Mouse (Mus musculus) E14TG2a.4 (cell line): ENCODE data around the gene Igfbp6.

Source experiments
- H3K27me3 ChIP-seq: 2 replicates; pipeline ENCODE4 v1.6.1; 2014; ENCODE audit warnings: low read length, control low read depth; ENCODE audit not compliant: insufficient read depth
- H3K36me3 ChIP-seq: 2 replicates; pipeline ENCODE4 v1.6.1; 2014; ENCODE audit warnings: low read length, control low read depth; ENCODE audit not compliant: insufficient read depth
- H3K4me1 ChIP-seq: replicated peaks from 2 replicates; pipeline ENCODE4 v1.6.1; 2014; ENCODE audit warnings: low read depth, low read length, control low read depth
- H3K4me3 ChIP-seq: replicated peaks from 2 replicates; pipeline ENCODE4 v1.5.1; 2014; ENCODE audit warnings: mild to moderate bottlenecking, low read length
- H3K9me3 ChIP-seq: 2 replicates; pipeline ENCODE4 v1.6.1; 2014; ENCODE audit warnings: low read length, control low read depth
- CTCF ChIP-seq: conservative IDR thresholded peaks from 2 replicates; pipeline ENCODE4 v1.5.1; 2014; ENCODE audit warnings: low read length
- NANOG ChIP-seq: IDR thresholded peaks from 2 replicates; pipeline ENCODE4 v1.6.1; 2014; ENCODE audit warnings: borderline replicate concordance, low read length, mixed read lengths
- POU5F1 ChIP-seq: IDR thresholded peaks from 2 replicates; pipeline ENCODE4 v1.6.1; 2014; ENCODE audit warnings: low read length, borderline replicate concordance

Igfbp6 gene

DNA sequence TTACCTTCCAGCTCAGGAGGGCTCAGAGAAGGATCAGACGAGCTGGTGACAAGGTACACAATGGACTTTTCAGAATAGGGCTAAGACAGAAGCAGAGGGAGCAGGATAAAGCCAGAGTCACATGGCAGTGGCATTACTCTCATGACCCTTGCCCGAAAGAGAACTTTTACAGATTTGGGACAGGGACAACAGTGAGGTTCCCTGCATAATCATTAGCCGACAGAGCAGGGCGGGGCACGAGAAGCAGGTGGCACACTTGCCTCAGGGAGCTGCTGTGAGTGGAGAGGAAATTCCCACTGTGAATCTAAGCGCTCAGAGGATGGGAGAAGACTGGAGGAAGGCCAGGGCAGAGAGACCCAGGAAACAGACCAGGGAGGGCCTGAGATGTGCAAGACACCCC lies 44.7 kb downstream of the Igfbp6 start:
- TF ChIP-seq NANOG: no peak
- no peak for TF ChIP-seq POU5F1
- TF ChIP-seq CTCF: no peak
- Histone ChIP-seq H3K4me1 (peaks cover 80% of the 10 kb centered on the region), H3K9me3 (no peaks in the 10 kb centered on the region), H3K4me3 (peak overlapping the region; percentile 37; the same call in 1 of the 2 replicates), H3K36me3 (peaks cover 67% of the 10 kb centered on the region), H3K27me3 (no peaks in the 10 kb centered on the region)

DNA sequence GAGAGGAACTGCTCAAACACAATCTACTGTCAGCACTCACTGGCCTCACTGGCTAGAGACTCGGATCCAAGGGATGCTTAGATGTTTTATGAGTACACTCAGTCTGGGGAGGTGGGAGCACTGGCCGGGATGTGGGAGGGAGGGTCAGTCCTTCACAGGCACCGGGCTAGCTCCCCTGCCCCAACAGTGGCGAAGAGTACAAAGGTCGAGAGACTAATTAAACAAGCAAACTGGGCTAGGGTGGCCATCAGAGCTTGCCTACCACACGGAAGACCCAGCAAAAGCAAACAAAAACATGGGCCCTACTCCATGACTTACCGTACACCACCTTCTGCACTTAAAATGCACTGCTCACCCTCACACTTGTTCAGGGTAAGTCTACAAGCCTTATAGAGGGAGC lies 47.5 kb downstream of the Igfbp6 start:
- TF ChIP-seq POU5F1 (no peak), CTCF (no peak), NANOG (no peak)
- Histone ChIP-seq H3K36me3 (peaks cover 55% of the 10 kb centered on the region), H3K4me3 (0 out of 2 replicates have a peak overlapping the region, but pooled peaks have one; percentile 14), H3K4me1 (peaks cover 88% of the 10 kb centered on the region), H3K9me3 (no peaks in the 10 kb centered on the region), H3K27me3 (no peaks in the 10 kb centered on the region)

DNA sequence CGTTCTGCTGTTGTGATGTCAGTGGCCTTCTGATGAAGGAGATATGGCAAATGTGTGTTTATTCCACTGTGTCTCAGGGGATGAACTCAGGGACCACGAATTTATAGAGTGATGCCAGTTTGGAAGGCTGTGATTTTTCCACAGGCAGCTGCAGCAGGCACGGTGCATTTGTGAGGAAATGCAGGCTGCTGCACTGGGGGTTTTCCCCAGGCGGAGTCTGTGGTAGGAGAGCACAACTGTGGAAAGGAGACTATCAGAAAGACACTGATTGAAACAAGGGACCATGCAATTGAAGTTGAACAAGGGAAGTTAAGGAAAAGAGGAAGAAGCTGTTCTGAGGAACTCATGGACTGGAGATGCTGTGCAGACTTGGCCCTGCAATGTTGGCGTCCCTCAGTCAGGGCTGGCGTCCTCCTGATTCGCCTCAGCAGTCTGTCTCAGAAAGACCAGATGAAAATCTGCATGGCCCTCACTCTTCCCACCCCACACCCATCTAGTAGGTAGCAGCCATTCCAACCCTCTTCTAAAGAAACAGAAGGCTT lies 48.2 kb downstream of the Igfbp6 start:
- Histone ChIP-seq H3K4me1 (peaks cover 87% of the 10 kb centered on the region), H3K36me3 (peaks cover 56% of the 10 kb centered on the region), H3K4me3 (no peak overlapping the region), H3K27me3 (no peaks in the 10 kb centered on the region), H3K9me3 (no peaks in the 10 kb centered on the region)
- no peak for TF ChIP-seq NANOG

DNA sequence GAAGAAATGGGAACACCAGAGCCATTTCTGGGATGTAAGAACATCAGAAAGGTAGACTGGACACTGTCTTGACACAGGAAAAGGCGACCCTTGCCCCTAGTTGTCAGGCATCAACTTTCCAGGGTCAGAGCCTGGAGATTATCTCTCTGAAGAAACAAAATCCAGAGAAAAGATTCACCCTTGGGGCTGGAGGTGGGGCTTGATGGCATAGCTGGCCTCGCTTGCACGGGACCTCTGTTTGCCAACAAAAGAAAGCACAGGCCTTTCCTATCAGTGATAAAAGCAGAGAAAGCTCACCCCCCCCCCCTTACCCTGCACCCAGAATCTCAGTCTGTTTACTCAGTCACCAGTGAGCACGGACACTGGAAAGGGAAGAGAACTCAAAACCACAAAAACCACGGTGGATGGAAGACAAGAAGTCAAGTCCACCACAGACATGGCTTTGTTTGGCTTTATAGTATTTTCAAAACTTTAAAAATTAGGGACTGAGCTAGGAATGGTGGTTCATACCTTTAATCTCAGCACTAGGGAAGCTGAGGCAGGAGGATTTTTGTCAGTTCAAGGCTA lies 48.7 kb downstream of the Igfbp6 start:
- no peak overlapping the region for H3K4me3 ChIP-seq
- H3K27me3 ChIP-seq: no peaks in the 10 kb centered on the region
- H3K9me3 ChIP-seq: no peaks in the 10 kb centered on the region
- peaks cover 55% of the 10 kb centered on the region for H3K36me3 ChIP-seq
- H3K4me1 ChIP-seq: peaks cover 85% of the 10 kb centered on the region
- TF ChIP-seq CTCF (no peak), POU5F1 (no peak), NANOG (no peak)

DNA sequence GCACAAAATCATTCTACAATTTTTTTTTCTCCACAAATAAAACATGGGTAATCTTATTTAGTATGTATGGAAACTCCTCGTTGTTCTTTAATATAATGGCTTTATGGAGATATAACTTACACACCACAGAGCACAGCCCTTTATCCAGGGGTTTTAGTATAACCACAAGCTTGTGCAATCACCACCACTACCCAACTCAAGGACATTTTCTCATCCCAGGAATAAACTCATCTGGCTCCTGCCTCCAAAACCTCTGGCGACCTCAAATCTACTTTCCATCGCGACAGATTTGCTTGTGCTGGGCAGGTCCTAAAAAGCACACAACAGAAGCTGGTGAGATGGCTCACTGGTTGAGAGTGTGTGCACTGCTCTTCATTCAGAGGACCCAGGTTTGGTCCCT lies 49.5 kb downstream of the Igfbp6 start:
- TF ChIP-seq CTCF (no peak), NANOG (no peak), POU5F1 (no peak)
- Histone ChIP-seq H3K36me3 (peaks cover 52% of the 10 kb centered on the region), H3K9me3 (no peaks in the 10 kb centered on the region), H3K4me1 (peaks cover 79% of the 10 kb centered on the region), H3K27me3 (no peaks in the 10 kb centered on the region), H3K4me3 (no peak overlapping the region)

DNA sequence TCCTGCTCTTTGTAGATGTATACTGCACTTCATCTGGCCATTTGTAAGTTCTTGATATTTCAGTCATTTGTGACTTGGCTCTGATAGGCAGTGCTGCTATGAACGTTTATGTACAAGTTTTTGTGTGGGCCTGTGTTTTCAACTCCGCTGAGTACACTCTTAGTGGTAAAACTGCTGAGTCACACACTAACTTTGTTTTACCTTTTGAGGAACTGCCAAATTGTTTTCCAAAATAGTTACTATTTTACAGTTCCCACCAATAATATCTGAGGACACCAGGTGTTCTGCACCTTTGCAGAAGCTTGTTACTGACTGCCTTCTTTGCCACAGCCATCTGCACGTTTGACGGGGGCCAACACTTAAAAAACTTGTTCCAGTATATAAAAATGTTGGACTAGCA lies 50.3 kb downstream of the Igfbp6 start:
- no peak for TF ChIP-seq CTCF
- no peak for TF ChIP-seq POU5F1
- no peak for TF ChIP-seq NANOG
- Histone ChIP-seq H3K27me3 (no peaks in the 10 kb centered on the region), H3K36me3 (peaks cover 60% of the 10 kb centered on the region)

DNA sequence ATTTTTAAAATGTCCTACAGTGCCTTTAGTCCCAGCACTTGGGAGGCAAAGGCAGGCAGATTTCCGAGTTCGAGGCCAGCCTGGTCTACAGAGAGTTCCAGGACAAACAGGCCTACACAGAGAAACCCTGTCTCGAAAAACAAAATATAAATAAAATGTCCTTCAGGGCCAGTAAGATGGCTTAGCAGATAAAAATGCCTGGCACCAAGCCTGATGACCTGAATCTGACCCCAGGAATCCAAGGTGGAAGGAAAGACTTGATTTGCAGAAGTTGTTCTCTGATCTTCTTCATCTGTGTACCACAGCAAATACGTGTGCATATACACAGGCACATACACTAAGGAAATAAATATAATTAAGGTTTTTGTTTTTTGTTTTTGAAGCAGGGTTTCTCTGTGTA lies 51.2 kb downstream of the Igfbp6 start:
- Histone ChIP-seq H3K4me3 (no peak overlapping the region), H3K27me3 (no peaks in the 10 kb centered on the region), H3K4me1 (peaks cover 73% of the 10 kb centered on the region), H3K36me3 (peaks cover 59% of the 10 kb centered on the region), H3K9me3 (no peaks in the 10 kb centered on the region)
- TF ChIP-seq CTCF: no peak
- TF ChIP-seq POU5F1: no peak
- no peak for TF ChIP-seq NANOG

More for the DNA sequence above, 50.3 kb downstream of the Igfbp6 start:
- Histone ChIP-seq H3K4me1 (peaks cover 79% of the 10 kb centered on the region), H3K9me3 (no peaks in the 10 kb centered on the region), H3K4me3 (no peak overlapping the region)

DNA sequence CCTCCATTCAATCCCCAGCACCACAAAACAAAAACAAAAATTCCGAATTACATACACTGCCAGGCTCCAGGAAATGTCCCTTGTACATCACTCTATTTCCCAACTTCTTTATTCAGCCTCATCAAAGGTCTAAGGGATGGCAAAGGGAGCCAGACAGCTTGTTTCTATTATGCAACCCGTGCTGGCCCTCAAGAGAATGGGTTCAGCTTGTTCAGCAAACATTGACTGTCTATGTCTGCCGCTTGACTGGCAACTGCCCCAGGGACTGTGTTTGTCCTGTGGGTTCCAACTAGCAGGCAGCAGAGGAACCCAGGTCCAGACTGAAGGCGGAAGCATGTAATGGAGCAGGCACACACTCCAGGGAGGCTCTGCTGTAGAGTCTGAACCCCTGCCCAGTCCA lies 54.7 kb downstream of the Igfbp6 start:
- no peak for TF ChIP-seq POU5F1
- no peak for TF ChIP-seq CTCF
- no peak for TF ChIP-seq NANOG

More for the DNA sequence above, 54.7 kb downstream of the Igfbp6 start:
- no peaks in the 10 kb centered on the region for H3K9me3 ChIP-seq
- H3K4me3 ChIP-seq: no peak overlapping the region
- H3K27me3 ChIP-seq: no peaks in the 10 kb centered on the region
- peaks cover 64% of the 10 kb centered on the region for H3K4me1 ChIP-seq
- H3K36me3 ChIP-seq: peaks cover 60% of the 10 kb centered on the region
